Mouse (Mus musculus) T-helper 17 cell (primary cell): ENCODE measurements around the gene Cby3.
"Not testable (repeated sequence)": the region's sequence is repeated elsewhere in the genome, so short reads cannot be mapped to it uniquely, and the experiment has no call there.

Source experiments
- in situ Hi-C, 2 experiments: fragments of 300-600 bp; cut with MboI, MseI; formaldehyde crosslinking; loops; 1 replicate in 1 of 2; 2 replicates in 1 of 2; pipeline ENCODE4 v1.15.1; 2025; ENCODE audit warnings: high pct_unique_total_duplicates in 2 of 2

Gene Cby3

DNA sequence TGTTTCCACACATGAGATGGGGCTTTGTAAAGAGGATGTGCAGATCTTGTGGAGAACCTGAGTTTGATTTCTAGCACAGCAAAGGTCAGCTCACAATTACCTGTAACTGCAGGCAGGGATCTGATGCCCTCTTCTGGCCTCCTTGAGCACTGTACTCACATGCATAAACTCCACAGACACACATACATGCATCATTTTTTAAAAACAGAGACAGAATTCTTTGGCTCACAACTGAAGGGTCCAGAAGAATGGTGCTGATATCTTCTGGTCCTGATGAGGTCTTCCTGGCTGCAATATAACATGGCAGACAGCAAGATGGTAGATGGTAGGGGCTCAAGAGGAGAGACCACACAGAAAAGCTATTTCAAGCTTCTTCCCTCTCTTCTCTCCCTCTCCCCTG lies at the start of gene Cby3:
Gene Cby3 (plus strand): TSS at position 301 of the 400 bp plus-strand sequence.
- in situ Hi-C loops, result no loop called here

DNA sequence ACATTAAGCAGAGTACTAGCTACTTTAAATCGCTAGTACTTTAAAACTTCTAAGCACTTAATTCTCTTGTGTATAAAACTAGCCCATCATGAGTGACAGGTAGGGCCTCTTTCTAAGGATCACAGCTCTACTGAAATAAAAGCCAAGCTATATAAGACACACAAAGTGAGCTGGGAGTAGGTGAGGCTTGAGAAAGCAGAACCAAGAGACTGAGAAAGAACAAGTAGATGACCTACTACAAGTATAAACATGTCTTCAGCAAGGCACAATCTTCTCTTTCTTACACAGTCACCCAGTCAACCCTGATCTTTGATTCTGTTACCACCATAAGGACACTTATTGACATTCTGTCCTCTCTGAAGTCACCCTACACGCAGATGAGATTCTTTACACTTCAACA lies 41.5 kb upstream of the Cby3 start:
- in situ Hi-C loops, result no loop called here

DNA sequence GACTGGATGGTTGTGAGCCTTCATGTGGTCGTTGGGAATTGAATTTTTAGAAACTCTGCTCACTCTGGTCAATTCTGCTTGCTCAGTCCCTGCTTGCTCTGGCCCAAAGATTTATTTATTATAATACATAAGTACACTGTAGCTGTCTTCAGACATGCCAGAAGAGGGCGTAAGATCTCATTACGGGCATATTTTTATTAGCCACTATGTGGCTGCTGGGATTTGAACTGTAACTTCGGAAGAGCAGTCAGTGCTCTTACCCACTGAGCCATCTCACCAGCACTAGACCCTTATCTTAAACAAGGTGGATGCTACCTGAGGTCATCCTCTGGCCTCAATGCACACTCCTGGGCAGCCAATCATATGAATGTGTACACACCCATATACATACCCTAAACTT lies 34.9 kb upstream of the Cby3 start:
- in situ Hi-C loops, result not testable (repeated sequence)

DNA sequence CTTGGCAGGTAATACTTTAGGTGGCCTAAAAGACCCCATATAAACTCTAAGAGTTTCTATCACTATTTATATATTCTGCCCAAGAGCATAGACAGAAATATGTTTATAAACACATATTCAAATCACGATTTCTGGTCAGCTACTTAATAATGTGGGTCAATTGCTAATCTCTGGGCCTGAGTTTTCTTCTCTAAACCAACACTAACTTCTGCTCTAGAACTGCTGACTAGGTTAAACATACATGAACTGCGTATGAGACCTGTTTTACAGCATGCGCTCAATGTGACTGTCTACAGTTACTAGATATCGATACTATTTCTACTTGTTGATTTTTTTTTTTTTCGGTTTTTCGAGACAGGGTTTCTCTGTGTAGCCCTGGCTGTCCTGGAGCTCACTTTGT lies 33.0 kb upstream of the Cby3 start:
- in situ Hi-C loops, result no loop called here

DNA sequence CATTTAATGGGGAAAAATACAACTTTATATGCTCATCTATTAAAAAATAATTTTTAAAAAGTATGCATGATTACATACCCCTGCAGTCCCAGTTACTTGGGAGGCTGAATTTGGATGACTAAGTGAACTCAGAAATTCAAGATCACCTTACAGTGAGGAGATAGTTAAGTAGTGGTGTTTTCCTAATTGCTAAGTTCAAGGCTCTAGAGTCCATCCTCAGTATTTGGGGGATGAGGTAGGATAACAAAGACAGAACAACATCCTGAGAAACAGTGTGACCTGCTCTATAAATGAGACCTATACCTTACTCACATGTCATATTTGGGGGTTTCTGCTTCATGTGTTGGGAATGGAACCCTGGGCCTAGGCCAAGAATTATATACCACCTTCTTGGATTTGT lies 31.9 kb upstream of the Cby3 start:
- in situ Hi-C loops, result no loop called here

DNA sequence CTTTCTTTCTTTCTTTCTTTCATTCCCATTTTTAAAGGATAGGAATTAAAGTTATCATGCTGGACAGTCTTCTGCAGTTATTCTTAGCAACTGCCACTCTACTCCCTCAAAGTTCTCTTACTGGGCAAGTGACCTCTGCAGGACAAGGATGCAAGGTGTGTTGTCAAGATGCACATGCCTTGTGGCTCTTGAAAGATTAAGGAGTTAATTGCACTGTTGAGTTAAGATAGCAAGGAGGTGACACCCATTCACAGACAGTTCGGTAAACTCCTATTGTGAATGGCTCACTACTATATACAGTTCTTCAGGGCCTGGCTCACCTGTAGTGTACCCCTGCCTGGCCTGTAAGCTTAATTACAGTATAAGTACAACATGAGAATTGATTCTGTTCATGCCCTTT lies 30.4 kb upstream of the Cby3 start:
- in situ Hi-C loops, result no loop called here

DNA sequence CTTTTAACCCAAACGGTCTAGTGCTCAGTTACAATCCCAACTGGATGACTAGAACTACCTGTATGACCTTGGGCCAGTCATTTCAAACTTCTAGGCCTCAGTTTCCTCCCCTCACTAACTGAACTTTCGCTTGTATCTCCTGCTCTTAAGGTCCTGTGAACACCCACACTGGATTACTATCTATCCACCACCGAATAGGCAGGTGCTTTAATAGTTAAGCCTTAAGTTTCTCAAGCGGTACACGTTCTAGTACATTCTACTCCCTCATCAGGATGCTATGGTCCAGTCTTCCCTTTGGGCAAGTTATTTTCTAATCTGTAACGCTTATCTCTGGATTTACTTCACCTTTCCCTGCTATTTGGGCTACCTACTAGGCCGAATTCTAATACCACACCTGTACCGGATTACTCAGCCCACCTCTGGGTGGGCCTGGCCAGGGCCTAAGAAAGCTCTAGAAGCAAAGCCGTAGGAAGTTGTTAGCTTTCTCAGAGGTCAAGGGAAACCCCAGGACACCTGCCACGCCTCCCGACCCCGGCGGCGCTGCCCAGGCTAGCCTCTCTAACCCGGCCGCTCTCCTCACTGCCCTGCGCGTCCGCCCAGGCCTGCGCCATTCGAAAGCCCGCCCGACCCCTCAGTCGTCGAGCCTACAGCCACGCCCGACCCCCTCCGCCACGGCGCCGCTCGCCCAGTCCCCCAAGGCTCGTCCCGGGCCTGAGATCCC lies 29.4 kb upstream of the Cby3 start:
- in situ Hi-C loops, result no loop called here

DNA sequence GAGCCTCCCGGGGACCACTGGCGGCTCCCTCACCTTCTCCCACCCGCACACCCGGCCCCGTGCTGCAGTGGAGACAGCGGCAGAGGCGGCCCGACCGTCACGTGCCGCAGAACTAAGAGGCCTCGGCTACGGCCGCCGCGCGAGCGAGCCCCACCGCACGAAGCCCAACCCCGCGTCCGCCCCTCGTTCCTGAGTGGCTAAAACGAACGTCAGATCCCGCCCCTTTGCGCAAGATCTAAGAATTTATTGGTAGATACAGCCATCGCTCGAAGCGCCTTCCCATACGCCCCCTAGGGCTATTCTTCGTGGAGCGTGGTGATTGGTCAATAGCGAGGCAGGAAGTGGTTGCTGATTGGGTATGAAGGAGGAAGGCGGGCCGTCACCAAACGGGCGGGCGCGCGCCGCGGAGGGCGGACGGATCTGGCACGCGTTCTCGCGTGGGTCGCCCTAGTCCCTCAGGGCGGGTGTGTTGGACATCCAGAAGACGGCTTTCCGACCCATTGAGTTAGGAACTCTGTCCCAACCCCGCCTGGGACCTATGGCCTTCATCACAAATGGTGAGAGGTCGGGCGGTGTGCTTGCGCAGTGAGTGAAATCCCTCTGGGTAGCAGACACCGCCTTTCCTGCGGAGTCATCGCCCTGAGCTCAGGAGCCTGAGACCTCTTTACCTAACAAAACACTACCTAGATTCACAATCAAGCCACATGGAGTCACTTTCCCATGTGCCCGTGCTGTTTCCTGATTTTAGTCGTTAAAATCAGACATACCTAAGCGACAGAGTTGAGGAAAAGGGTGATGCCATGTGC lies 28.6 kb upstream of the Cby3 start, which contains the start of gene Canx:
Gene Canx (minus strand): TSS at position 178 of the 806 bp plus-strand sequence.
- in situ Hi-C loops, result no loop called here

DNA sequence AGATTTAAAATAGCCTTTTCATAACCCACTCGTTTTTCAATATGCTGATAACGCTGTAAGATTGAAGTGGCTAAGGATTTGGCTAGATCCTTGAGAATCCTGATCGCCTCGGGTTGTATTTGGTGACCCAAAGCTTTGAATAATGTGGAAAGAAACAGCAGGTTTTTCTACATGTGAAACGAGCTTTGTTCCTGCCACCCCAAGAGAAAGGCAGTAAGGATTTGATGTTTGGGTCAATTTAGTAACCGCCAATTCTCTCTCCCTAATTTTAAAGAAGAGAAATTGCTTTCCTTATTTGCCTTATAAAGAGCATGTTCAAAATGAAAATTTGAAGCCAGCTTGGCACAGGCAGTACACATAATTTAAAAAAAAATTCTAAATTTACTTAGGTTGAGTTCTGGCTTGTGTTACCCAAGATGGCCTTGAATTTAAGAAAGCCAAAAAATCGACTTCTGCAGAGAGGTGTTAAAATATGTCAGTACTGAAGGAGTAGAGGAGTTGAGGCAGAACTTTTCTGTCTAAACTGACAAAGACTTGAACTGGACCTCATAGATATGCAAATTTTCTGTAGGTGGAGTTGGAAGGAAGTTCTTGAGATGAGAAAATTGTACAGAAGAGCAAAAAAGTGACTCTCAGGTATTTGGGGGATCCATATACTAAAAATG lies 27.8 kb upstream of the Cby3 start:
- in situ Hi-C loops, result no loop called here

DNA sequence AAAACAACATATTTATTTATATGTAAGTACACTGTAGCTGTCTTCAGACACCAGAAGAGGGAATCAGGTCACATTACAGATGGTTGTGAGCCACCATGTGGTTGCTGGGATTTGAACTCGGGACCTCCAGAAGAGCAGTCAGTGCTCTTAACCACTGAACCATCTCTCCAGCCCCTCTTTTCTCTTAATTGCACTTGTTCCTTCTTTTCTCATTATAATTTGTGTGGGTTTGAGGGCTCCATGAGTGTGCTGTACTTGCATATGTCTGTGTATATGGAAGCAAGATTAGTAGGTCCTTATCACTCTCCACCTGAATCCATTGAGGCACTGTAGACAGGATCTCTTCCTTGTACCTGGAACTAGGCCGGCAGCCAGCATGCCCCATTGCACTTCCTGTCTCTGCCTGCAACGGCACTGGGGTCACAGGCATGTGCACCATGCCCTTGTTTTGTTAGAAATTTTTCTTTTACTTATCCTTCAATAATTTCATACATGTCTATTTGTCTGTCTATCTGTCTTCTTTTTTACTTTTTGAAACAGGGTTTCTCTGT lies 26.1 kb upstream of the Cby3 start:
- in situ Hi-C loops, result no loop called here

DNA sequence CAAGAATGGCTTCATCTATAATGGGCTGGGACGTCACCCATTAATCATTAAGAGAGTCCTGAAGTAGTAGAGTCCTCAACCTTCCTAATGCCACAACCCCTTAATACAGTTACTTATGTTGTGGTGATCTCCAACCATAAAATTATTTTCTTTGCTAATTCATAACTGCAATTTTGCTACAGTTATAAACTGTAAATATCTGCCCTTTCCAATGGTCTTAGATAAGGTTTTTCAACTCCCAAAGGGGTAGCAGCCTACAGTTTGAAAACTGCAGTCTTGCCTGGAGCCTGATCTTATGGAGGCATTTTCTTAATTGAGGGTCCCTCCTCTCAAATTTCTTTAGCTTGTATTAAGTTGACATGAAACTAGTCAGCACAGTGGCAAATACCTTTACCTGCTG lies 24.9 kb upstream of the Cby3 start:
- in situ Hi-C loops, result no loop called here

DNA sequence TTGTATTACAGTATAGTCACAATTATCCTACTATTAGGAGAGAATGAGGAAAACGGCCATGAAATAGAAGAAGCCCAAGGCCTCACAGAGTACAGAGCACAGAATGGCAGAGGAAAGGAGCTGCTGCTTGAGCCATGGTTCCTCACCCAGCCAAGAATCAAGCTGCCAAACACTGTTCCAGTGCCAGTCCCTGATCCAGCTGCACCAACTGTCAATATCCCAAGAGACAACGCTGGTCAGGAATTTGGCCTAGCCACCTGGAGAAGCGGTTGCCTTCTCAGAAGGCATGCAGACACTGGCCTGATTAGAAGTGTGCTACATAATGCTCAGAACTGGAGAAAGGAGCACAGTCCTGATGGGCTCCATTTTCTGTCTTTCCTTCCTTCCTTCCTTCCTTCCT lies 21.1 kb upstream of the Cby3 start:
- in situ Hi-C loops, result no loop called here

DNA sequence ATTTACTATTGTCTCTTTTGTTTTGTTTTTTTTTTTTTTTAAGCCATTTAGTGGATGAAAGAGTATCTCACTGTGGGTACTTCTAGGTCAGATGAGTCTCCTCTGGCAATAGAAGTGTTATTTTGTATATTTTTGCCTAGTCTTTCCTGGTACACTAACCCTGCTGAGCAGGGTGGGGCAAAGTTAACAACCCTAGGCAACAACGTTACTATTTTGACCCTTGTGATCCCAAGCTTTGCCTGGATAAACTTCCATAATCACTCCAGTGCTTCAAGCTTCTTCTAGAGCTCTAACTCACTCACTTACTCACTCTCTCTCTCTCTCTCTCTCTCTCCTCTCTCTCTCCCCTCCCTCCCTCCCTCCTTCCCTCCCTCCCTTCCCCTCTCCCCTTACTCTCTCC lies 18.1 kb upstream of the Cby3 start:
- in situ Hi-C loops, result no loop called here

DNA sequence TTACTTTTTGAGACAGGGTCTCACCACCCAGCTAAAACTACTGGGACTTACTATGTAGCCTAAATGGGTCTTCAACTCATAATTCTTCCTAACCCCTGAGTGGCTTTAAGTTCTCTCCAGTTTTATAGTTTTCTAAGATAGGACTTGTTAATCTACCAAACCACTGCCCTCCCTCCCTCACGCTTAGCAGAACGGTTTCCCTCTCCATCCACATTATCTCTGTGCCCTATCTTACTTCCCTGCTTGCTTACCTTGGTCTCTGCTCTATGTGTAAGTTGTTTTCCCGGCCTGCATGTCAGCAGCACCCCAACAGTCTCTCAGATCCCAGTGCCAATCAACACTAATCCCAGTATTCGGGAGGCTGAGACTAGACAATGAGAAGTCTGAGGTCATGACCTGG lies 17.4 kb upstream of the Cby3 start:
- in situ Hi-C loops, result no loop called here

DNA sequence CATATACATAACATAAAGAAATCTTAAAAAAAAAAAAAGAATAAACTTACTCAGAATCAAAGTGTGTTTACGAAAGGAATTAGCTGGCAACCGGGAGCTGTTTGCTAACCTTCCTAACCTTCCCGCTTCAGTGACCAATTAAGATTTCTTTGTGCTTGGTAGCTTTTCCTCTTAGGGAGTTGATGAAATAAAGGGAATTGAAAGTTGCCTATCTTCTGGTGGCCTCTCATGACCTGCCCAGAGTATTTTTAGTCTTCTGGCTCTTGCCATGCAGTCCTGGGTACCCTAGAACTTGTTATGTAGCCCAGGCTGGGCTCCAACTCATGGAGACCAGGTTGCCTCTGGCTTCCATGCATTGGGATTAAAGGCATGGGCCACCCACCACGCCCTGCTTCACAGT lies 8.8 kb upstream of the Cby3 start:
- in situ Hi-C loops, result loop anchor here in 1 of 2 experiments (5.0 kb wide), 1 partner anchor 67 kb away; no protein-coding TSS in a partner anchor

DNA sequence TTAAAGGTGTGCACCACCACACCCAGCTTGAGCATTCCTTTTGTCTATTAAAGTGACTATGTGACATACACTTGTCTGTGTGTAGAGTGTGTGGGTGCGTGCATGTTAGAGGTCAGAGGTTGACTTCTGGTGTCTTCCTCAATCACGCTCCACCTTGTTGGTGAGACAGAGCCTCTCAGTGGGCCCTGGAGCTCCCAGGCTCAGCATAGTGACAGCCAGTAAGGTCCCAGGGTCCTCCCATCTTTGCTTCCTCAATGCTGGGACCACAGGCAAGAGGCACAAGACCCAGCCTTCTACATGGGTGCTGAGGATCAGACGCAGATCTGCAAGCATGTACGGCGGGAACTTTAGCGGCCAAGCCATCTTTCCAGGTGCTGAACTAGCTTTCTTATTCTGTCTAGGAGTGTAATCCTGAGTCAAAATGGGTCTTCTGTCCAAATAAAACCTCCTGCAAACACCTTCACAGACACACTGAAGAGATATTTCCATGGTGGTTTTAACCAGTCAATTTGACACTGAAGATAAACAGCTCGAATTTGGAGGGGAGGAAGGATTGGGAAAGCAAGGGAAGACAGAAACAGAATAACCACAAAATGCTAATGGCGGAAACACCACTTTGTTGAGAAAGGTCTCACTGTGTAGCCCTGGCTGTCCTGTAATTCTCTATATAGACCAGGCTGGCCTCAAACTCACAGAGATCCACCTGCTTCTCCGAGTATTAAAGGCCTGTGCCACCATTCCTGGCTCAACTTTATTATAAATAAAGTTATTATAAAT lies 7.8 kb upstream of the Cby3 start:
- in situ Hi-C loops, result loop anchor here in 1 of 2 experiments (5.0 kb wide), 1 partner anchor 66 kb away; no protein-coding TSS in a partner anchor

DNA sequence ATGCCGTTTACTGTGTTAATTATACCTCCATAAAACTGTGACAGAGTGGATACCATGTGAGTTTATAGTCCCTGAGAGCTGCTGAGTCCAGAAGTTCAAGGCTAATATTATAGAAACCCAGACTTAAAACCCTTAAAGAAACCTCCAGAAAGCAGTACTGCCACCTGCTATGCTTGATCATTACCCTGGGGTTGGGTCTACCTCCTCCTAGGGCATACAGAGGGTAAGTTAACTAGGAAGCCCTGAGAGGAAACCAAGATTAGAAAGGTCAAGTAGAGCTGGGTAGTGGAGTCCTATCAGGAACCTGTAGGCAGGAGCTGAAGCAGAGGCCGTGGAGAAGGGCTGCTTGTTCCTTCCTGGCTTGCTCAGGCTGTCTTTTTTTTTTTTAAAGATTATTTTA lies 2.1 kb upstream of the Cby3 start:
- in situ Hi-C loops, result no loop called here

DNA sequence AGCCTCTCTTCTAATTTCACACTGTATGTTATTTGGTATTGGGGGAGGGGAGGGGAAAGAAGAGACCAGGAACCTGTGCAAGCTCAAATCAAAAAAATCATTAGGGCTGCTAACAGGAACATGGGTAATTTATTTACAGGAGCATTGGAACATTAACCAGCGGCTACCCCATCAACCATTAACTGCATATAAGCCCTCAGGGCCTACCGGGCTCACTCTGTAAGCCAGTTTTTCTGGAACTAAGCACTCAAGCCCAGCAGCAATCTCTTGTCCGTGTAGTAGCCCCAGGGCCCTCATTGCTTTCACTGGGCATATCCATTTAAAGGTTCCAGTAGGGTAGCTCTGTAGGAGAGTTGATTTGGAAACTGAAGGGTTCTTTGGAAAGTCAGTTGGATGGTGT lies 589 bp downstream of the Cby3 start:
- in situ Hi-C loops, result no loop called here

DNA sequence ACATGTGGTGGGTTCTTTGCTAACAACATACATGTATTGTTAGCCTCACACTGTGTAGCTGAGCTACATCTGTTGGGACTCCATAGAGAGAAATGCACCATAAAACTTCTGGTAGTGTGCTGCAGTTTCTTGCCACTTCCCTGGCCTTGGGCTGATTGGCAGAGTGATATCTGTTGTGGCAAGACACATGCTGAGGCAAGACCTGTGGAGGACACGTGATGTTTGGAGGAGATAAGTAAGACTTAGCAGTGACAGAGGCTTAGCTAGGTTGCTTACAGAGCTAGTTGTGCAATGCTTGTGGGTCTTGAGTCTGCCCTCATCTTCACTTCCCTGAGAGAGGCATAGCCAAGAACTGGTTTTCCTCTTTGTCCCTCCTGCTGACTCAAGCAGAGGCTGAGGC lies 1.1 kb downstream of the Cby3 start:
- in situ Hi-C loops, result no loop called here

DNA sequence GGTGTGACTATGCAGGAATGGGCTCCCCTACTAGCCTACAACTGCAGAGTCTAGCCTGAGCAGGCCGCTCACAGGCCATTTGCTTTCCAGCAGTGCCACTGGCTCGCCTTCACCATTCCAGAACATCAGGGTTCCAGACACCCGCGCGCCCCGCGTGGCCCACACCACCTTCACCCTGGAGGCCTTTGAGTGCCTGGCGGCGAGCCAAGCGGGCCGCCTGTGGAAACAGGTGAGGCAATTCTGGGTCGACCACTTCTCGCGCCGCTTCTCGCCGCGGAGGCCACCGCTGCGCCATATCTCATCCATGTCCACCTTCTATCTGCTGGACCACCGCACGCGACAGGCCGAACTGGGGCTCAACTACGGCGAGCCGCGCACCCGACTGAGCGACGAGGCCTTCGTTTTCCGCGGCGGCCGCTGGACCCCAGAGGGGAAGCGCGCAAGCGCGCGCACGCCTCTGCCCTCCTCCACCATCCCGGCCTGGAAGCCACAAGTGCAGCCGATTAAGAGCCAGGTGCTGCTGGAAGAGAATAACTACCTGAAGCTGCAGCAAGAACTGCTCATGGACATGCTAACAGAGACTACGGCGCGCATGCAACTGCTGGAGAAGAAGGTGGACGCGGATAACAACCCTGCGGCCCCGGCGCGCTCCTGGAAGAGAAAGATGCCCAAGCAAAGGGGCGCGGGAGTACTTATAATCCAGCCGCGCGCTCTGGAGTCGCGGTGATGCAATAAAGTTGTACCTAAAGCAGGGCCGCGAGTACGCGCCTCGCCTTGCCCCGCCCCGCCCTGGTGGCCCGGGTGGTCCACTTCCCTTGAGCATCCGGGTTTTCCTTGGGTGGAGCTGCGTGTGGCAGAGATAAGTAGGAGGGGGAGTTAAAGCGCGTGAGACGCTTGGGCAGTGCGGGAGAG lies 4.9 kb downstream of the Cby3 start:
- in situ Hi-C loops, result no loop called here
